Mouse (Mus musculus) lung, adult 2 months (tissue): ENCODE results near the gene 2700049A03Rik.

Source experiments
- CTCF ChIP-seq: fragments of 200-500 bp; IDR thresholded peaks from 2 replicates; pipeline ENCODE4 v1.5.1; 2011; ENCODE audit warnings: mild to moderate bottlenecking, low read length, control low read depth; ENCODE audit not compliant: insufficient read depth
- POLR2A ChIP-seq: fragments of 200-500 bp; IDR thresholded peaks from 2 replicates; pipeline ENCODE4 v1.6.1; 2011; ENCODE audit warnings: low read depth, mild to moderate bottlenecking, control low read depth, low read length, borderline replicate concordance; ENCODE audit errors: extremely low read depth

- TF ChIP-seq CTCF, result no peak
- TF ChIP-seq POLR2A, result no peak
Observed at GRCm38 (mm10) chr12:71139258-71139828, 2.7 kb downstream of the 2700049A03Rik start.
